Mouse (Mus musculus): Measurements from ENCODE around the gene Hamp2. TPM values are rescaled to one million over a fixed set of nuclear protein-coding genes. Genes with fewer than 3 reads are reported as not detected.
A peak's percentile ranks its signal among the peaks of the same experiment; 100 is the strongest.

Hamp2 gene
- polyA plus RNA-seq, 1 experiment from 2014 or later = not detected

DNA sequence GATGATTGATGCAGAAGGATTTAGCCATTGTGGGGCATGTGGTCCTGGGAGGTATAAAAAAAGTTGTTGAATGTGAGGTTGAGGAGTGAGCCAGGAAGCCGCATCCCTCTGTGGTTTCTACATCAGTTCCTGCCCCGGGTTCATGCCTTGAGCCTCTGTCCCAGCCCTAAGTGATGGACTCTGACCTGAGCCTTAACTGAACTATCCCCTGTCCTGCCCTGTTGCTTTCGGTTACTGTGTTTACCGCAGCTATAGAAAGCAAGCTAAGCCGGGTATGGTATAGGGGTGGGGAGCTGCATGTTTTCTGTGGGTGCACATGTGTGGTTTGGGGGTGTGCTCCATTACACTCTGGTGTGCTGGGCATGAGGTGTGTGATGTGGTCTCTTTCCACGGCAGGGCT, 14.7 kb downstream of the Hamp2 start:
- Histone ChIP-seq H3K4me1 (replicated peaks) (peaks cover 10% of the 10 kb centered on the region), H3K9ac (no peak overlapping the region), H3K27ac (no peak overlapping the region), H3K9me3 (no peaks in the 10 kb centered on the region), H3K4me2 (no peak overlapping the region), H3K4me3 (no peak overlapping the region), H3K27me3 (peaks cover 13% of the 10 kb centered on the region; the same call in 1 of the 2 replicates), H3K36me3 (no peaks in the 10 kb centered on the region)
- WGBS = 85% methylated on average over 6 of the region's 6 CpGs
- no peak for ATAC-seq (ENCODE audit: low FRiP score)

DNA sequence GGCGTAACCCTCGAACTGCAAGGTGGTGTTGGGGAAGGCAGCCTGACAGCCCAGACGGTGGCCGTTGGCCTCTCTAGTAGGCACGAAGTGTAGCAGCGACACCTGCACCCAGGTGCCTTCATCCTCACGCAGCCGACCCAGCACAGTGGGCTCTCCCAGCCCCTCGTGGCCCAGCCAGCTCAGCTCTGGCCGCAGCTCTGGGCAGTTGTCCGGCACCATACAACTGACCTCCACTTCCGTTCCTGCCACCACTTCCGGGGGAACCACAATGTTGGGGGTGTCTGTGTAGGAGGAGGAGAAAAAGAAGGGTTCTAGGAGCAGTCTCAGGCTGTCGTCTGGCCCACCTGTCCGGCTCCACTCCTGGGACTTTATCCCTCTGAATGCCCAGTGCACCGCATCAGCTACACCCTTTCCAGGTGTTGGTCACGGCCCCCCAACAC, 15.5 kb downstream of the Hamp2 start:
- Histone ChIP-seq H3K4me3 (peak overlapping the region; percentile 30), H3K27ac (no peak overlapping the region), H3K27me3 (peaks cover 13% of the 10 kb centered on the region; the same call in 1 of the 2 replicates), H3K4me2 (peak overlapping the region; percentile 60), H3K36me3 (no peaks in the 10 kb centered on the region), H3K9me3 (no peaks in the 10 kb centered on the region), H3K9ac (no peak overlapping the region), H3K4me1 (replicated peaks) (peaks cover 10% of the 10 kb centered on the region)
- ATAC-seq (ENCODE audit: low FRiP score) = peak; percentile 61; the same call in 1 of the 2 replicates
- 32% methylated on average over 17 of the region's 17 CpGs for WGBS

DNA sequence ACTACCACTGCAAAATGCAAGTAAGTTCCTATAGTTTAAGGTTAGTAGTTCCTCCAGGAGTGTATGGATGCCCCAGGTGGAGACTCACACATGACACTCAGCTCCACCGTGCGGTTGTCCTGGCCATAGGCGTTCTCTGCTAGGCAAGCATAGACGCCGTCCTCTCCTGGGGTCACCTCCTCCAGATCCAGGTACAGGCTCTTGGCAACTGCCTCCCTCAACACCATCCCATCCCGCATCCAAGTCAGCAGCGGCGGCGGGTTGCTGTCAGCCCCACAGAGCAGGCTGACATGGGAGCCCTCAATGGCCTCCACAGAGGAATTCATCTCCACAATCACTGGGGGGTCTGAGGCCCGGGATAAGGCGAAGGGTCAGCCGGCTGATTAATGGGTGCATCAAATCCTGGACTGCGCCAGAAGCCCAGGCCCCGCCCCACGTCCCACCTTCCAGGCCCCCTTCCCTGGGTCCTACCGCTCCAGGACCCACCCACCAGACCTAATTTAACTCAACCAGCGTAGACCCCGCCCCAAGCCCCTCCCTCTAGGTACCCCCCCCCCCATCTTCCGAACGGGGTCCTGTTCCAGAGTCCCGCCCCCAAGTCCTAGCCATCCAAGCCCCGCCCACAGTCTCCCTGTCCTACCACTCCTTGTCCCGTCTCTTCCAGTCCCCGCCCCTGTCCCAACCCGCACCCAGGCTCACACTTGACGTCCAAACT, 16.0 kb downstream of the Hamp2 start:
- peak; percentile 59; the same call in 1 of the 2 replicates for ATAC-seq (ENCODE audit: low FRiP score)
- H3K9me3 ChIP-seq = no peaks in the 10 kb centered on the region
- peak overlapping the region; percentile 61 for H3K9ac ChIP-seq
- H3K36me3 ChIP-seq = no peaks in the 10 kb centered on the region
- peak overlapping the region; percentile 30 for H3K4me3 ChIP-seq
- H3K27ac ChIP-seq = no peak overlapping the region
- peak overlapping the region; percentile 60 for H3K4me2 ChIP-seq
- peaks cover 13% of the 10 kb centered on the region; the same call in 1 of the 2 replicates for H3K27me3 ChIP-seq
- H3K4me1 ChIP-seq (replicated peaks) = peaks cover 10% of the 10 kb centered on the region
- 3% methylated on average over 25 of the region's 26 CpGs for WGBS

DNA sequence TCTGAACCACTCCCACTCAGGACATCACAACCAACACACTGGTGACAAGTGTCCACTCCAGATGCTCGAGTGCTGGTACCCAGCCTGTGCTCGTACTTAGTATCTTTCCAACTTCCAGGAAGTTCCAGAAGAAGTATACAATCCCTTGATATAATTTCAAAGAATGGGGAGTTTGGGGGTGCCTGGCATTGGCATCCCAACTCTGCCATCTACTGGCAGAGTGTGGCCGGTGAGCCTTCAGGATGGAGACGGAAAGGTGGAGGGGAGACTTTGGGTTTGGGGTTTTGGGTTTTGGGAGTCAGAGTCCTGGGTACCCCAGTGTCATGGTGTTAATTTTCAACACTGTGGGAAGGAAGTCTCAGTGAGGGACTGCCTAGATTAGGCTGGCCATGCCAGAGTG, 20.4 kb downstream of the Hamp2 start:
- Histone ChIP-seq H3K4me1 (replicated peaks) (peaks cover 10% of the 10 kb centered on the region), H3K36me3 (no peaks in the 10 kb centered on the region), H3K27ac (no peak overlapping the region), H3K9me3 (no peaks in the 10 kb centered on the region), H3K27me3 (peaks cover 13% of the 10 kb centered on the region; the same call in 1 of the 2 replicates), H3K4me2 (no peak overlapping the region), H3K9ac (no peak overlapping the region), H3K4me3 (no peak overlapping the region)
- WGBS = 66% methylated on average over 4 of the region's 4 CpGs
- no peak for ATAC-seq (ENCODE audit: low FRiP score)

DNA sequence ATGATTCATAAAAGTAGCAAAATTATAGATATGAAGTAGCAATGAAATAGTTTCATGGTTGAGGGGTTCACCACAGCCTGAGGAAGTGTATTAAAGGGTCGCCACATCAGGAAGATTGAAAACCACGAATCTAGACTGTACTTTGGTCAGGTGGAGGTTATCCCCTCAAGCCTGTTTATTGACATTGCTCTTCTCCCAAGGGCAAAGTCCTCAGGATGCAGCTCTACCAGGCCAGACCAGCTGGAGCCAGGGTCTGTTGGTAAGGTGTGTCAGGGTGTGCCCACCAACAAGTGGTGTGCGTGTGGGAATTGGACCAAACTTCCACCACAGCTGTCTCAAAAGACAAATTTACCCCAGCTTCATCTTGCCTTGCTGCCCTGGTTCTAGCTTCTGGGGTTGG, 29.3 kb downstream of the Hamp2 start:
- H3K4me2 ChIP-seq = no peak overlapping the region
- no peaks in the 10 kb centered on the region for H3K9me3 ChIP-seq
- no peak overlapping the region for H3K9ac ChIP-seq
- no peak for ATAC-seq (ENCODE audit: low FRiP score)
- 94% methylated on average over 3 of the region's 3 CpGs for WGBS
- H3K4me3 ChIP-seq = no peak overlapping the region
- 0 out of 2 replicates have a peak, but pooled peaks cover 3% of the 10 kb centered on the region for H3K4me1 ChIP-seq (replicated peaks)
- H3K27ac ChIP-seq = no peak overlapping the region
- no peaks in the 10 kb centered on the region for H3K36me3 ChIP-seq
- H3K27me3 ChIP-seq = no peaks in the 10 kb centered on the region

DNA sequence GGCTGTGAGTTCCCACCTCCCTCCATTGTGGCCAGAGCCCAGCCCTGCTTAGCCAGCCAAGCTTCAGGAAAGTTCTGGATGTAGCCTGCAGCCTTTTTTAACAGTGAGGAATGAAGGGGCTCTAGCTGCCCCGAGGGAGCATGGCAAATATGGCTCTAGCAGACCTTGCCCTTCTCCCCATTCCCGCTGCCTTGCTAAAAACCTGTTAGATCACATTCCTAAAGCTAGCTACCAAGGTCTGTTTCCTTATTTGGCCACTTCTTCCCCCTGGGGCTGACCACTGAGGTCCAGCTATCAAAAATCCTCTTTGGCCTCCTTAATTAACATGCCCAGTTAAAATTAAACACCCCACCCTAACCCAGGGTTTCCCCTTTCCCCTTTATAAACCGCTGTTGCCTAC, 32.0 kb downstream of the Hamp2 start:
- H3K4me1 ChIP-seq (replicated peaks) = 0 out of 2 replicates have a peak, but pooled peaks cover 3% of the 10 kb centered on the region
- H3K9me3 ChIP-seq = no peaks in the 10 kb centered on the region
- H3K27ac ChIP-seq = no peak overlapping the region
- ATAC-seq (ENCODE audit: low FRiP score) = no peak
- no peaks in the 10 kb centered on the region for H3K27me3 ChIP-seq
- no peaks in the 10 kb centered on the region for H3K36me3 ChIP-seq
- WGBS = 70% methylated on average over 3 of the region's 3 CpGs
- H3K9ac ChIP-seq = no peak overlapping the region
- H3K4me2 ChIP-seq = no peak overlapping the region
- no peak overlapping the region for H3K4me3 ChIP-seq

DNA sequence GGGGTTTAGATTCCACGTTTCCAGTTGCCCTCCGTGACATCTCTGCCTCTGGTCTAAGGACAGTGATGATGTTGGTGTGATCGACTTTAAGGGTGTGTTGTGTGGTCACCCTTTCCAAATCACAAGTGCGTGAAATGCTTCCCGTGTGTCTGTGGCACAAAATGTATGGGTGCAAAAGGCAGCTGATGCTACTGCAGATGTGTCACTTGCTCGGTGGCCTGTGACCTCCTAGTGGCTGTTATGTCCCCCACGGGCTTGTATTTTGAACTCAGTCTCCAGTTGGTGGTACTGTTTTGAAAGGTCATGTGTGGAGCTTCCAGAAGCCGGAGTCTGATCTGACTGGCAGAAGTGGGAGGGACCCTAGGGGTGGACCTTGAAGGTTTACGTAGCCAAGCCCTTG, 32.7 kb downstream of the Hamp2 start:
- Histone ChIP-seq H3K36me3 (no peaks in the 10 kb centered on the region), H3K9me3 (no peaks in the 10 kb centered on the region), H3K4me1 (replicated peaks) (0 out of 2 replicates have a peak, but pooled peaks cover 3% of the 10 kb centered on the region), H3K4me3 (no peak overlapping the region), H3K27ac (no peak overlapping the region), H3K4me2 (no peak overlapping the region), H3K9ac (no peak overlapping the region), H3K27me3 (no peaks in the 10 kb centered on the region)
- ATAC-seq (ENCODE audit: low FRiP score) = no peak
- 85% methylated on average over 9 of the region's 9 CpGs for WGBS

DNA sequence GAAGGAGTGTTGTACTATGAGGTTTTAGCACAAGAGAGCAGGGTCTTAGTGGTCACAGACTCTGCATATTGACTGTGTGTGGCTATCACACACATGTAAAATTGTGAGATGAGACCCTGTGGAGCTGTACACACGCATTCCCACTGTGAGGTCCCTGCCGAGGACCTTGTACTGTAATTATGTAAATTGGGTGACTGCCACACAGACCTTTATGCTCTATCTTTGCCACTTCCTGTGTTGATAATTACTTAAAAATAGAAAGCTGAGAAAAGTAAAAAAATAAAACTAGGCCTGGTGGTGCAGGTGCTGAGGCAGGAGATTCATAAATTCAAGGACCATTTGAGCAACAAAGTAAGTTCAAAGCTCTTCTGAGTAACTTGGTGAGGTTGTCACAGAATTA, 33.8 kb downstream of the Hamp2 start:
- no peaks in the 10 kb centered on the region for H3K36me3 ChIP-seq
- no peaks in the 10 kb centered on the region for H3K9me3 ChIP-seq
- ATAC-seq (ENCODE audit: low FRiP score) = no peak
- H3K4me2 ChIP-seq = no peak overlapping the region
- H3K9ac ChIP-seq = no peak overlapping the region
- no peak overlapping the region for H3K4me3 ChIP-seq
- H3K27me3 ChIP-seq = no peaks in the 10 kb centered on the region
- WGBS = 82% methylated on average over 2 of the region's 2 CpGs
- no peaks in the 10 kb centered on the region for H3K4me1 ChIP-seq (replicated peaks)
- H3K27ac ChIP-seq = no peak overlapping the region

DNA sequence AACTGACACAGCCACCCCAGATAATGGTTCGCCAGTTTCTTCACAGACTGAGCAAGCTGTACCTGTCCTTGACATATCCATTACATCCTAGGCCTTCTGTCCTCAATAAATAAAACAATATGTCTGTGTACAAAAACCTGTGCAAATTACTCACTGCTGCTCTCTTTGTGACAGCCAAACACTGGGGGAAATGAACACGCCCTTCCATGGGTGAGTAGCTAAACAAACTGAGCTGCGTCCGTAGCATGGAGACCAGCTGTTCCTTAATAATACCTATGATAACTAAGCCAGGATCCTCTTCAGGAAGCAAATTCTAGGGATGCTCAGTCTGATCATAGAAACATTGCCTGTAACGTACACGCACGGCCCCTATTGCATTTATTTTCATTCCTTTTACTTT, 35.7 kb downstream of the Hamp2 start:
- H3K4me2 ChIP-seq = no peak overlapping the region
- no peaks in the 10 kb centered on the region for H3K36me3 ChIP-seq
- H3K4me3 ChIP-seq = no peak overlapping the region
- H3K9me3 ChIP-seq = no peaks in the 10 kb centered on the region
- no peaks in the 10 kb centered on the region for H3K27me3 ChIP-seq
- WGBS = 83% methylated on average over 7 of the region's 7 CpGs
- no peak overlapping the region for H3K27ac ChIP-seq
- ATAC-seq (ENCODE audit: low FRiP score) = no peak
- H3K4me1 ChIP-seq (replicated peaks) = no peaks in the 10 kb centered on the region
- H3K9ac ChIP-seq = no peak overlapping the region

DNA sequence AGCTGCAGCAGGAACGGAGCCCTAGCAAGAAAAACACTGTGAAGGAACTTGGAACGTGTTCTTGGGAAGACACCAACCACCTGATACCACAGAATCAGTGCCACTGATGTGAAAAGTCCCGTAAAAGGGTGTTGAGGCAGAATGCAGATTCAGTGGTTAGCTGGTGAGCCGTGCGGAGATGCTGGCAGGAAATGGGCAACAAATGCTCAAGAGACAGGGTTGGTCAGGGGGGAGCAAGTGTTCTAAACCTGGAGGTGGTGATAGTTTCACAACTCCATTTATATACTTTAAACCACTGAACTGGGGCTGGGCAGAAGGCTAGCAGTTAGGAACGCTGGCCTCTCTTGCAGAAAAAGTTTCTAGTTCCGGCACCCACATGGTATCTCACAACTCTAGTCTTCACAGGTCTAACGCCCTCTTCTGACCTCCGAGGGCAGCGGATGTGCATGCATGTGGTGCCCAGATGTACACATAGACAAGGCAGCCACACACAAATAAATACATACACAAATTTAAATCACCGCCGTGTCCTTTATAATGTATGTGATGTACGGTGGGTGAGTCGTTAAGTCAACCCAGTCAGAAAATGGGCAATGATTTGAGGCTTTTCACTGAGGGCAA, 36.8 kb downstream of the Hamp2 start:
- WGBS = 86% methylated on average over 14 of the region's 14 CpGs
- ATAC-seq (ENCODE audit: low FRiP score) = no peak
- H3K4me1 ChIP-seq (replicated peaks) = no peaks in the 10 kb centered on the region
- no peak overlapping the region for H3K9ac ChIP-seq
- no peak overlapping the region for H3K4me2 ChIP-seq
- no peak overlapping the region for H3K27ac ChIP-seq
- H3K9me3 ChIP-seq = no peaks in the 10 kb centered on the region
- no peaks in the 10 kb centered on the region for H3K36me3 ChIP-seq
- H3K4me3 ChIP-seq = no peak overlapping the region
- H3K27me3 ChIP-seq = no peaks in the 10 kb centered on the region

DNA sequence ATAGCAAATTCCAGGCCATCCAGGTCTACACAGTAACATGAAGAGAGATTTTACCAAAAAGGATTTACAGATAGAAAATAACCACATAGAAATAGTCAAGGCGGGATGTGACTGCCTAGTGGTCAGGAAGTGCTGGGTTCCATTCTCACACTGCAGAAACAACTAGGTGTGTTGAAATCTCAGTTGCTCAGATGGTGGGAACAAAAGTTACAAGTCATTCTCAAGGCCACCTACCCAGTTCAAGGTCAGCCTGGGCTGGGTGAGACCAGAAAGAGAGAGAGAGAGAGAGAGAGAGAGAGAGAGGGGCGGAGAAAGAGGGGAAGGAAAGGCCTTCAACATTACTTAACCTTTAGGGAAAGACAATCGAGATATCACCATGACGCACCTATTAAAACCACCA, 37.6 kb downstream of the Hamp2 start:
- Histone ChIP-seq H3K9ac (no peak overlapping the region), H3K4me2 (no peak overlapping the region), H3K27me3 (no peaks in the 10 kb centered on the region), H3K4me1 (replicated peaks) (no peaks in the 10 kb centered on the region), H3K9me3 (no peaks in the 10 kb centered on the region), H3K27ac (no peak overlapping the region), H3K4me3 (no peak overlapping the region), H3K36me3 (no peaks in the 10 kb centered on the region)
- WGBS = 86% methylated on average over 4 of the region's 4 CpGs
- no peak for ATAC-seq (ENCODE audit: low FRiP score)

DNA sequence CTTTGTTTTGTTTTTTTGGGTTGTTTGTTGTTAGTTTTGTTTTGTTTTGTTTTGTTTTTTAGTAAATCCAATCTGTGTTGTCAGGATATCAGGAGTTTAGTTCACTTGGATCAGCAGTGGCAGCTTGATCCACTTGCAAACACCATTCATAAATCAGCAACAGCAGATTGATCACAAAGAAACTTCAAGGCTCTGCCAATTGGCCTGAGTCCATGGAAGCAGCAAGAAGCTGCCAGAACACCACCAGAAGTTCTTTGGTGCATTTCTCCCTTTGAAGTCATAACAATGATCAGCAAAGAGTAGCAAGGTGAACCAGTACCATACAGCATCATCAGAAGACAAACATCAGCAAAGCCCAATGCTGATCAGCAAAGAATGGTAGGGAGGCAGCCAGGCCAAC, 40.4 kb downstream of the Hamp2 start:
- no peaks in the 10 kb centered on the region for H3K9me3 ChIP-seq
- H3K27ac ChIP-seq = no peak overlapping the region
- no peak overlapping the region for H3K9ac ChIP-seq
- no peaks in the 10 kb centered on the region for H3K27me3 ChIP-seq
- no peak overlapping the region for H3K4me2 ChIP-seq
- H3K4me1 ChIP-seq (replicated peaks) = no peaks in the 10 kb centered on the region
- H3K4me3 ChIP-seq = no peak overlapping the region
- H3K36me3 ChIP-seq = no peaks in the 10 kb centered on the region
- ATAC-seq (ENCODE audit: low FRiP score) = no peak

DNA sequence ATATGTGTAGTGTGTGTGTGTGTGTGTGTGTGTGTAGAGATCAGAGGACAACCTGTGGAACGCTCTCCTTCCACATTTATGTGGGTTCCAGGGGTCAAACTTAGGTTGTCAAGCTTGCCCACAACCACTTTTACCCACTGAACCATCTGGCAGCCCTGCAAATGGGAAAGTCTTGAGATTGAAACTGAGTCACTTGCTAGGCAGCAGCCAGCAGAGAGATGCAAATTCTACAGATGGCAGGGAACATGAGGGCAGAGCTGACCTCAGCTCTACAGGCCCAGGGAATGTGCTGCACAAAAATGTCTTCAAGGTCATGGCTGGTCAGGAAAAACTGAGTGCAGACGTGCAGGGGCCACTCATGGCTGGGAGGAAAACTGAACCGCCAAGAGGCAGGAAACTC, 43.1 kb downstream of the Hamp2 start:
- H3K27me3 ChIP-seq = no peaks in the 10 kb centered on the region
- H3K4me1 ChIP-seq (replicated peaks) = no peaks in the 10 kb centered on the region
- no peak overlapping the region for H3K4me3 ChIP-seq
- H3K4me2 ChIP-seq = no peak overlapping the region
- H3K9ac ChIP-seq = no peak overlapping the region
- H3K9me3 ChIP-seq = no peaks in the 10 kb centered on the region
- 86% methylated on average over 3 of the region's 3 CpGs for WGBS
- H3K36me3 ChIP-seq = no peaks in the 10 kb centered on the region
- ATAC-seq (ENCODE audit: low FRiP score) = no peak
- H3K27ac ChIP-seq = no peak overlapping the region
